Mouse (Mus musculus) brain, embryonic 18.5 days (tissue): ENCODE results near the gene Tnfsf13.

Experiments
- DNase-seq: peaks from one replicate; pipeline ENCODE4 v3.0.0-alpha.2; 2012; ENCODE audit warnings: low read depth, low spot score

The Tnfsf13 gene

GRCm38 (mm10) chr11:69681314-69682208 is 4.0 kb downstream of the Tnfsf13 start, which contains the start of gene Senp3:
Gene Senp3, minus strand, starts transcription at chr11:69682084.
- peak; percentile 95 for DNase-seq

GRCm38 (mm10) chr11:69680136-69680855 is 5.3 kb downstream of the Tnfsf13 start:
- no peak for DNase-seq

GRCm38 (mm10) chr11:69679144-69679543 is 6.4 kb downstream of the Tnfsf13 start:
- DNase-seq: no peak

- DNase-seq: peak; percentile 100
These were observed 13.3 kb downstream of the Tnfsf13 start, which contains the start of gene Eif4a1 for GRCm38 (mm10) chr11:69672211-69672706. Gene Eif4a1, minus strand, starts transcription at chr11:69672423.

GRCm38 (mm10) chr11:69671726-69672124 is 13.9 kb downstream of the Tnfsf13 start:
- no peak for DNase-seq

GRCm38 (mm10) chr11:69670786-69671725 is 14.5 kb downstream of the Tnfsf13 start:
- peak; percentile 93 for DNase-seq

- no peak for DNase-seq
These were observed 18.9 kb downstream of the Tnfsf13 start for GRCm38 (mm10) chr11:69666665-69667005.

GRCm38 (mm10) chr11:69665961-69666664 is 19.5 kb downstream of the Tnfsf13 start, which contains the start of gene Cd68:
Gene Cd68, minus strand, starts transcription at chr11:69666153.
- no peak for DNase-seq

- DNase-seq: no peak
These were observed 20.1 kb downstream of the Tnfsf13 start for GRCm38 (mm10) chr11:69665457-69665960.

- no peak for DNase-seq
These were observed 20.7 kb downstream of the Tnfsf13 start for GRCm38 (mm10) chr11:69664841-69665240.

- no peak for DNase-seq
These were observed 21.8 kb downstream of the Tnfsf13 start for GRCm38 (mm10) chr11:69663795-69664194.

GRCm38 (mm10) chr11:69662967-69663671 is 22.5 kb downstream of the Tnfsf13 start:
- DNase-seq: no peak

GRCm38 (mm10) chr11:69662213-69662966 is 23.2 kb downstream of the Tnfsf13 start, which contains the start of gene Mpdu1:
Gene Mpdu1, minus strand, starts transcription at chr11:69662642.
- DNase-seq: peak; percentile 95

GRCm38 (mm10) chr11:69661221-69661881 is 24.2 kb downstream of the Tnfsf13 start:
- no peak for DNase-seq

GRCm38 (mm10) chr11:69657462-69657881 is 28.1 kb downstream of the Tnfsf13 start:
- DNase-seq: no peak

- DNase-seq: no peak
These were observed 28.7 kb downstream of the Tnfsf13 start for GRCm38 (mm10) chr11:69656617-69657461.

GRCm38 (mm10) chr11:69656065-69656455 is 29.5 kb downstream of the Tnfsf13 start:
- no peak for DNase-seq
